Mouse (Mus musculus) embryonic facial prominence, embryonic 14.5 days (tissue): ENCODE results near the gene Pds5b. TPM values are rescaled to one million over a fixed set of nuclear protein-coding genes. Genes with fewer than 3 reads are reported as not detected.

ENCODE experiments used
- ATAC-seq: fragments of 200-750 bp; cut with Nextera tagmentation; 2 replicates; pipeline ENCODE4 v1.8.0; 2017; ENCODE audit warnings: low read depth, moderate number of reproducible peaks, moderate TSS enrichment
- DNase-seq: peaks from one replicate; pipeline ENCODE4 v3.0.0-alpha.2; 2015; ENCODE audit warnings: low spot score
- H3K27ac ChIP-seq: fragments of 300-500 bp; sonication (generic); replicated peaks from 2 replicates; pipeline ENCODE4 v1.5.1; 2014; ENCODE audit warnings: low read depth, mild to moderate bottlenecking, low read length, moderate library complexity
- H3K27me3 ChIP-seq: fragments of 300-500 bp; sonication (generic); replicated peaks from 2 replicates; pipeline ENCODE4 v1.6.1; 2014; ENCODE audit warnings: low read length; ENCODE audit not compliant: control insufficient read depth, insufficient read depth
- H3K36me3 ChIP-seq: fragments of 300-500 bp; sonication (generic); 2 replicates; pipeline ENCODE4 v1.6.1; 2014; ENCODE audit warnings: low read length, mixed read lengths; ENCODE audit not compliant: control insufficient read depth, insufficient read depth
- H3K4me1 ChIP-seq: fragments of 300-500 bp; sonication (generic); 2 replicates; pipeline ENCODE4 v1.6.1; 2014; ENCODE audit warnings: antibody characterized with exemption, low read length; ENCODE audit not compliant: control insufficient read depth, insufficient read depth
- H3K4me2 ChIP-seq: fragments of 300-500 bp; sonication (generic); 2 replicates; pipeline ENCODE4 v1.6.1; 2014; ENCODE audit warnings: low read depth, mild to moderate bottlenecking, low read length, moderate library complexity, mixed read lengths
- H3K4me3 ChIP-seq: fragments of 300-500 bp; sonication (generic); 2 replicates; pipeline ENCODE4 v1.5.1; 2014; ENCODE audit warnings: low read depth, mild to moderate bottlenecking, low read length
- H3K9ac ChIP-seq: fragments of 300-500 bp; sonication (generic); 2 replicates; pipeline ENCODE4 v1.6.1; 2014; ENCODE audit warnings: low read depth, mild to moderate bottlenecking, low read length, moderate library complexity, mixed read lengths
- H3K9me3 ChIP-seq: fragments of 300-500 bp; sonication (generic); 2 replicates; pipeline ENCODE4 v1.6.1; 2016; ENCODE audit warnings: low read length; ENCODE audit not compliant: control insufficient read depth
- WGBS: fragments of 180-500 bp; shearing (Covaris S2); extraction: QIAGEN DNeasy Blood & Tissue Kit; methylation state at CpG from one replicate; pipeline ENCODE4 v1.1.7; 2014; 5-methylcytosine and 5-hydroxymethylcytosine counted together
- polyA plus RNA-seq: library from polyadenylated mRNA; unstranded; fragments of >200 nt; fragmentation: Nextera tagmentation; extraction: Ambion mirVana; gene quantifications from 2 replicates; pipeline ENCODE4 v1.2.1, GENCODE M21; 2014

Pds5b gene
- polyA plus RNA-seq, 1 experiment from 2014 or later: 38.1 TPM

DNA sequence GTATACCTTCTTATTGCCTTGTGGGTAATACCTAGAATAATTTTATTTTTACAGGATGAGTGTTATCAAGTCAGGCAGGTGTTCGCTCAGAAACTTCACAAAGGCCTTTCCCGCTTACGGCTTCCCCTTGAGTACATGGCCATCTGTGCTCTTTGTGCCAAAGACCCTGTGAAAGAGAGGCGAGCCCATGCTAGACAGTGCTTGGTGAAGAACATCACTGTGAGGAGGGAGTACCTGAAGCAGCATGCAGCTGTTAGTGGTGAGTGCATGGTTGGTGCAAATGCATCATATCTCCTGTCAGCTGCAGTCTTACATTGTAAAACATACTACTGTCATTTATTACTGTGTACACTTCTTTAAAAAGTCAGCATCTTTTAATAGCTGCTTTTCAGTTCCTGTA lies 114.7 kb downstream of the Pds5b start:
- no peak for ATAC-seq
- no peak overlapping the region for H3K27ac ChIP-seq
- H3K4me3 ChIP-seq: no peak overlapping the region
- no peak overlapping the region for H3K4me2 ChIP-seq
- no peaks in the 10 kb centered on the region for H3K27me3 ChIP-seq
- WGBS: 94% methylated on average over 4 of the region's 4 CpGs
- DNase-seq: no peak
- peaks cover 71% of the 10 kb centered on the region for H3K36me3 ChIP-seq
- H3K4me1 ChIP-seq: no peaks in the 10 kb centered on the region
- H3K9me3 ChIP-seq: no peaks in the 10 kb centered on the region
- no peak overlapping the region for H3K9ac ChIP-seq

DNA sequence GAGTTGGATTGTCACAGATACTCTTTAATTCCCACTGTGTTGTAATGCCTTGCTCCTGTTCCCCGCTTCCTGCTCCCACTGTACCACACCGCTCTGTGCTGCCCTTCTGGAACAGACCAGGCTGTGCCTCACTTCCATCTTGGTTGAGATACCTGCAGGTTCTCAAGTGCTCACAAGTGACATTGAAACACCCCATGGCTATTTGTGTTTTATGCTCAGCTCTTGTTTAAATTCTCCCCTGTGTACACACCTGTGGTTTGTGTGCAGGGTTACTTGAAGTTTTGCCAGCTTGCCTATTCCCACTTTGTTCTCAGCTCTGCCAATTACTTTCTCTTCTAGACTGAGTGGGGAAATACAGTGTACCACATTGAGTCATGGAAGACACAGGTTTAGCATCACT lies 115.5 kb downstream of the Pds5b start:
- Histone ChIP-seq H3K9me3 (no peaks in the 10 kb centered on the region), H3K9ac (no peak overlapping the region), H3K4me1 (no peaks in the 10 kb centered on the region), H3K27me3 (no peaks in the 10 kb centered on the region), H3K27ac (no peak overlapping the region), H3K4me3 (no peak overlapping the region), H3K4me2 (no peak overlapping the region), H3K36me3 (peaks cover 67% of the 10 kb centered on the region)
- 93% methylated on average over 2 of the region's 2 CpGs for WGBS
- no peak for DNase-seq
- no peak for ATAC-seq

DNA sequence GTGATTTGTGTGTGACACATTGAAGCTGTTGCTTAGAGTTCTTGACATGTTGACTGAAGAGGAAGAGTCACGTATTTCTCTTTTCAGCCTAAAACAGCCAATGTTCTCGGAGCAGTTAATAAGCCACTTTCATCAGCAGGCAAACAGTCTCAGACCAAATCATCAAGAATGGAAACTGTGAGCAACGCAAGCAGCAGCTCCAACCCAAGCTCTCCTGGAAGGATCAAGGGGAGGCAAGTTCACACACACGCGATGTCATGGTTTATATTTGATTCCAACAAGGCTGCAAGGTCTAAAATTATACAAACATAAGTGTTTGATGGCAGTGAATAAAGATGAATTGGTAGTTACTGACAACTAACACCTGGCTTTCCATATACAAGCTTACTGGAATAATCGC lies 120.6 kb downstream of the Pds5b start:
- 89% methylated on average over 6 of the region's 6 CpGs for WGBS
- Histone ChIP-seq H3K4me1 (no peaks in the 10 kb centered on the region), H3K4me3 (no peak overlapping the region), H3K36me3 (peaks cover 67% of the 10 kb centered on the region), H3K4me2 (no peak overlapping the region), H3K27me3 (no peaks in the 10 kb centered on the region), H3K9me3 (no peaks in the 10 kb centered on the region), H3K9ac (no peak overlapping the region), H3K27ac (no peak overlapping the region)
- no peak for DNase-seq
- ATAC-seq: no peak

DNA sequence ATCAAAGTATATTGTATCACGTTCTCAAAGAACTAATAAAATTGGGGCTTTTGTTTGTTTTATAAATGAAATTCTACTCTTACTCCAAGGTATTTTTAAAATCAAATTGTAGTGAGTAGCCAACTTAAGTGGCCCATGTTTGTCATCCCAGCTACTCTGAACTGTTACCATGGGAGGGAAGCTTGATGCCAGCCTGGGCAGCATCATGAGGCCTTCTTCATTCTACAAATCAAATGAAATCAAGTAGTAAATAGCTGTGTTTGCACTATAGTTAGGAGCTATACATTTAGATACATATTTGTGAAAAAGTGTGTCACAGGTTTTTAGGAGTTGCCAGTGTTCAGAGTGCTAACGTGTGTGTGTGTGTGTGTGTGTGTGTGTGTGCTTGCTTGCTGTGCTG lies 126.5 kb downstream of the Pds5b start:
- no peaks in the 10 kb centered on the region for H3K9me3 ChIP-seq
- no peak overlapping the region for H3K4me2 ChIP-seq
- H3K9ac ChIP-seq: no peak overlapping the region
- no peaks in the 10 kb centered on the region for H3K4me1 ChIP-seq
- no peak overlapping the region for H3K4me3 ChIP-seq
- ATAC-seq (no peak), DNase-seq (no peak)
- H3K27ac ChIP-seq: no peak overlapping the region
- 91% methylated on average over 2 of the region's 2 CpGs for WGBS
- peaks cover 69% of the 10 kb centered on the region for H3K36me3 ChIP-seq
- H3K27me3 ChIP-seq: no peaks in the 10 kb centered on the region

DNA sequence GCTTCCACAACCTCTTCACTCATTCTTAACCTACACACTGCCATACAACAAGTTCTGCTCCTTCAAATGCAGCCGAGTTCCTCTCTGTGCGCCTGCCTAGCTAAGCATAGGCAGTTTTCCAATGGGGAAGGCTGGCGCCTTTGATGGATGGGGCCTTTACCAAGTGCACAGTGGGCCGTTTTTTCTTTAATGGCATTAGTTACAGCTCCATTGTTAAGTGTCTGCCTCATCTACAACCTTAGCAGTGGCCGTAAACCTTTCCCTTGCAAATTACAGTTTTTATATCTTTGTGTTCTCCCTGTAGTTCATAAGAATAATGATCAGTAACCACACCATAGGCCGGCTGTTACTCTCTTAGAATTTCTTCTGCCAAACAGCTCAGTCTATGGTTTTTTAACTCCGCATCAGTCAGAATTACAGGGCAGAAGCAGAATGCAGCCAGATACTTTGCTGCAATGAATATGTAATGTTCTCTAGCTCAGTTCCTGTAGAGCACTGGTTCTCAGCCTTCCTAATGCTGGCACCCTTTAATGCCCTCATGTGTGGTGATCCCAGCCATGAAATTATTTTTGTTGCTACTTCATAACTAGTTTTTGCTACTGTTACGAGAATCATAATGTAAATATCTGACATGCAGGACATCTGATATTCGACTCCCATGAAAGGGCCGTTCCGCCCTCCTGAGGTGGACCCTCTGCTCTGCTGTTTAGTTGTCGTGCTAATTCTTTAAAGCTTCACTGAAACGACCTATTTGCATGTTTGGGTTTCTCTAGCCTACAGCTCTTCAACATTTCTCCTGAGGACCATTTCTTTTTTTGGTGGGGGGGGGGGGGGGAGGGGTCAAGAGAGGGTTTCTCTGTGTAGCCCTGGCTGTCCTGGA lies 140.8 kb downstream of the Pds5b start:
- H3K9ac ChIP-seq: no peak overlapping the region
- no peaks in the 10 kb centered on the region for H3K4me1 ChIP-seq
- no peak overlapping the region for H3K4me2 ChIP-seq
- DNase-seq (no peak), ATAC-seq (no peak)
- H3K27me3 ChIP-seq: no peaks in the 10 kb centered on the region
- WGBS: 78% methylated on average over 13 of the region's 13 CpGs
- peaks cover 19% of the 10 kb centered on the region; the same call in 1 of the 2 replicates for H3K36me3 ChIP-seq
- H3K9me3 ChIP-seq: no peaks in the 10 kb centered on the region
- no peak overlapping the region for H3K27ac ChIP-seq
- no peak overlapping the region for H3K4me3 ChIP-seq

DNA sequence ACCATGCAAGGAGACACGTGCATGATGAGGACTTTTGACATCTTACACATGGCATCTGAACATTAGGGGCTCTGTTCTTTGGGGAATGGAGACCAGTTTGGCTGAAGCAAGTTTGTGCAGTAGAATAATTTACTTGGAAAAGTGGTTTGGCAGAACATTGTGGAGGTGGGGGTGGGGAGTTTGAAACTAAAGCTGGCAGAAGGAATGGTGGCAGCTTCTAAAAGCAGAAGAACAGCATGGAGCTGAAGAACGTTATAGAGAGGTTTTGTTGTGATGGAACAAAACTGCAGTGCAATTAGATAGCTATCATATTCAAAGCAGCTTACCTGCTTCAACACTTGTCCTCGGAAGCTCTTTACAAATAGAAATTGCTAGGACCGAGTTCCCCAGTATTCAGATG lies 141.9 kb downstream of the Pds5b start:
- no peak overlapping the region for H3K27ac ChIP-seq
- no peaks in the 10 kb centered on the region for H3K27me3 ChIP-seq
- H3K9ac ChIP-seq: no peak overlapping the region
- 0 out of 2 replicates have a peak, but pooled peaks cover 12% of the 10 kb centered on the region for H3K36me3 ChIP-seq
- H3K9me3 ChIP-seq: no peaks in the 10 kb centered on the region
- WGBS: 81% methylated on average over 4 of the region's 4 CpGs
- DNase-seq (no peak), ATAC-seq (no peak)
- H3K4me1 ChIP-seq: no peaks in the 10 kb centered on the region
- no peak overlapping the region for H3K4me3 ChIP-seq
- H3K4me2 ChIP-seq: no peak overlapping the region

DNA sequence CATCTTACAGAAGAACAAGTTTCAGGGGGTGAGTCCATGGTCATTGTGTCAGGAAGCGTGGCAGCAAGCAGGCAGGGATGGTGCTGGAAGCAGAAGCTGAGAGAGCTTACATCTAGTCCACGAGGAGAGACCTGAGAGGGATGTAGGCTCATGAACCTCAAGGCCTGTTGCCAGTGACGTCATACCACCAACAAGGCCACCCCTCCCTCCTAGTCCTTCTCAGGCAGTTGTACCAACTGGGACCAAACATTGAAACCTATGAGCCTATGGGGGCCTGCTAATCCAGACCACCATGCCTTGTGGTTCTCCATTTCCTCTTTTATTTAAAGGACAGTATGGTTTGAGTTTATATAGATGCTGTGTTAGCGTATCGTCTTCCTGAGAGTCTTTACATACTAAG lies 143.2 kb downstream of the Pds5b start:
- H3K4me3 ChIP-seq: no peak overlapping the region
- H3K9me3 ChIP-seq: no peaks in the 10 kb centered on the region
- H3K4me2 ChIP-seq: no peak overlapping the region
- H3K27ac ChIP-seq: no peak overlapping the region; the same call in 1 of the 2 replicates
- no peak for DNase-seq
- H3K9ac ChIP-seq: no peak overlapping the region
- H3K36me3 ChIP-seq: 0 out of 2 replicates have a peak, but pooled peaks cover 7% of the 10 kb centered on the region
- ATAC-seq: no peak
- no peaks in the 10 kb centered on the region for H3K27me3 ChIP-seq
- no peaks in the 10 kb centered on the region for H3K4me1 ChIP-seq
- WGBS: 76% methylated on average over 5 of the region's 5 CpGs

DNA sequence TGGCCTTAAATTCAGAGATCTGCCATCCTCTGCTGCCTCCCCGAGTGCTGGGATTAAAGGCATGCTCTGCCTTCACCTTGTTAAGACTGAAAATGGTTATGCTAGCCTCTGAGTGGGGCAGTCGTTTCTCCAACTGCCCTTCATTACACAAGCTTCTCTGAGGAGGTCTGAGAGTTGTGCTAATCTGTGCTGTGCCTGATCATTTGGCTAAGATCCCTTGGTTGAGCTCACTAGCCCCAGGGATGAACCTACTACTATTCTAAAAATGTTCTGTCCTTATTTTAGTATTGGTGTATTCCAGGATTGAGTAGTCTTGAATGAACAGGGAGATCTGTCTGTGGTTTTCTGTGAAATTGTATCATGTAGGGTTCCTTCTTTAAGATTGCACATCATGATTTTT lies 144.5 kb downstream of the Pds5b start:
- Histone ChIP-seq H3K36me3 (no peaks in the 10 kb centered on the region), H3K27ac (no peak overlapping the region), H3K4me2 (no peak overlapping the region), H3K27me3 (no peaks in the 10 kb centered on the region), H3K4me1 (no peaks in the 10 kb centered on the region), H3K9me3 (no peaks in the 10 kb centered on the region), H3K4me3 (no peak overlapping the region), H3K9ac (no peak overlapping the region)
- ATAC-seq (no peak), DNase-seq (no peak)
- WGBS: 55% methylated on average over 2 of the region's 2 CpGs

DNA sequence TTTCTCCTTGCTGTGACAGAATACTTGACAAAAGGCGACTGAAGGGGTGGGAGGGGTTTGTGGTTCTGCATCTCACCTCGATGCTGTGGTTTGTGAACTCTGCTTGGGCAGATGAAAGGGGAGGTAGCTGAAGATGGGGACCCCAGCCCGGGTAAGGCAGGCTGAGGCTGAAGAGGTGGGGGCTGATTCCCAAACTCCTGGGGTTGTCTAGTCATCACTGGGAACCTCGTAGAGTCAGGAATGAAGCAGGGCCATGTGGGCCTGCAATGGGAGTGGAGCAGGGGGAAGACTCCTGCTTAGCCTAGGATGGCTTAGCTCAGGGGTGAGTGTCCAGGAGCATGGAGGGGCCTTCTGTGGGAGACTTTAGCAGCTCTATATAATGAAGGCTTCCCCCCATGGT lies 145.3 kb downstream of the Pds5b start:
- H3K9me3 ChIP-seq: no peaks in the 10 kb centered on the region
- no peak overlapping the region for H3K4me2 ChIP-seq
- H3K27ac ChIP-seq: no peak overlapping the region
- H3K4me3 ChIP-seq: no peak overlapping the region
- H3K4me1 ChIP-seq: no peaks in the 10 kb centered on the region
- H3K36me3 ChIP-seq: no peaks in the 10 kb centered on the region
- WGBS: 75% methylated on average over 4 of the region's 4 CpGs
- ATAC-seq (no peak), DNase-seq (no peak)
- H3K9ac ChIP-seq: no peak overlapping the region
- H3K27me3 ChIP-seq: no peaks in the 10 kb centered on the region
